Mouse (Mus musculus): Measurements from ENCODE around the gene Lypd5.

The Lypd5 gene

GRCm38 (mm10) chr7:24359269-24359668 lies 10.3 kb downstream of the Lypd5 start:
- peak in 1 of 2 experiments; percentile 76 for DNase-seq (ENCODE audit: low spot score in 2 of 2)

- DNase-seq (ENCODE audit: low spot score in 2 of 2) = no peak
Measured at GRCm38 (mm10) chr7:24361001-24361400, 12.0 kb downstream of the Lypd5 start.

- peak; percentile 71 to 86 for DNase-seq (ENCODE audit: low spot score in 2 of 2)
Measured at GRCm38 (mm10) chr7:24363228-24363627, 14.2 kb downstream of the Lypd5 start.

GRCm38 (mm10) chr7:24364827-24365226 lies 15.8 kb downstream of the Lypd5 start:
- DNase-seq (ENCODE audit: low spot score in 2 of 2) = peak; percentile 92 to 97

GRCm38 (mm10) chr7:24365258-24366014 lies 16.4 kb downstream of the Lypd5 start:
- no peak for DNase-seq (ENCODE audit: low spot score in 2 of 2)

- DNase-seq (ENCODE audit: low spot score in 2 of 2) = no peak
Measured at GRCm38 (mm10) chr7:24366716-24367632, 18.0 kb downstream of the Lypd5 start.

GRCm38 (mm10) chr7:24368226-24368625 lies 19.2 kb downstream of the Lypd5 start:
- DNase-seq (ENCODE audit: low spot score in 2 of 2) = no peak

GRCm38 (mm10) chr7:24368946-24369345 lies 19.9 kb downstream of the Lypd5 start:
- no peak for DNase-seq (ENCODE audit: low spot score in 2 of 2)

GRCm38 (mm10) chr7:24369731-24370541 lies 20.9 kb downstream of the Lypd5 start, which contains the start of gene Kcnn4:
TSS of gene Kcnn4 (plus strand) at chr7:24370263.
- peak; percentile 64 to 85 for DNase-seq (ENCODE audit: low spot score in 2 of 2)

- DNase-seq (ENCODE audit: low spot score in 2 of 2) = peak; percentile 79 to 86
Measured at GRCm38 (mm10) chr7:24371012-24371808, 22.2 kb downstream of the Lypd5 start.

GRCm38 (mm10) chr7:24371809-24372145 lies 22.8 kb downstream of the Lypd5 start:
- DNase-seq (ENCODE audit: low spot score in 2 of 2) = no peak

- peak; percentile 78 to 88 for DNase-seq (ENCODE audit: low spot score in 2 of 2)
Measured at GRCm38 (mm10) chr7:24372300-24372699, 23.3 kb downstream of the Lypd5 start.

GRCm38 (mm10) chr7:24372786-24373185 lies 23.8 kb downstream of the Lypd5 start:
- peak in 1 of 2 experiments; percentile 75 for DNase-seq (ENCODE audit: low spot score in 2 of 2)

- DNase-seq (ENCODE audit: low spot score in 2 of 2) = peak; percentile 78 to 88
Measured at GRCm38 (mm10) chr7:24373538-24374379, 24.8 kb downstream of the Lypd5 start.

- DNase-seq (ENCODE audit: low spot score in 2 of 2) = no peak
Measured at GRCm38 (mm10) chr7:24376456-24376855, 27.5 kb downstream of the Lypd5 start.

- peak; percentile 94 for DNase-seq (ENCODE audit: low spot score in 2 of 2)
Measured at GRCm38 (mm10) chr7:24377091-24377865, 28.3 kb downstream of the Lypd5 start.

GRCm38 (mm10) chr7:24378049-24378701 lies 29.2 kb downstream of the Lypd5 start:
- peak in 1 of 2 experiments; percentile 63 for DNase-seq (ENCODE audit: low spot score in 2 of 2)

- DNase-seq (ENCODE audit: low spot score in 2 of 2) = peak in 1 of 2 experiments; percentile 76
Measured at GRCm38 (mm10) chr7:24379934-24380333, 30.9 kb downstream of the Lypd5 start.

GRCm38 (mm10) chr7:24380370-24380769 lies 31.4 kb downstream of the Lypd5 start:
- DNase-seq (ENCODE audit: low spot score in 2 of 2) = no peak

Measured in spleen, postnatal 4 days (tissue).